Mouse (Mus musculus) liver, embryonic 14.5 days (tissue): ENCODE results near the gene Gm6588.

Experiments
- CTCF ChIP-seq: IDR thresholded peaks from 2 replicates; pipeline ENCODE4 v1.5.1; 2016; ENCODE audit warnings: antibody characterized with exemption, low read depth, control low read depth
- EP300 ChIP-seq: IDR thresholded peaks from 2 replicates; pipeline ENCODE4 v1.6.1; 2016; ENCODE audit warnings: antibody characterized with exemption, low read depth

GRCm38 (mm10) chr5:112454966-112455555, 5.8 kb downstream of the Gm6588 start:
- TF ChIP-seq EP300 (no peak), CTCF (no peak)
